Mouse (Mus musculus): ENCODE data around the gene Dzip1.
A peak's percentile ranks its signal among the peaks of the same experiment; 100 is the strongest.

DNA sequence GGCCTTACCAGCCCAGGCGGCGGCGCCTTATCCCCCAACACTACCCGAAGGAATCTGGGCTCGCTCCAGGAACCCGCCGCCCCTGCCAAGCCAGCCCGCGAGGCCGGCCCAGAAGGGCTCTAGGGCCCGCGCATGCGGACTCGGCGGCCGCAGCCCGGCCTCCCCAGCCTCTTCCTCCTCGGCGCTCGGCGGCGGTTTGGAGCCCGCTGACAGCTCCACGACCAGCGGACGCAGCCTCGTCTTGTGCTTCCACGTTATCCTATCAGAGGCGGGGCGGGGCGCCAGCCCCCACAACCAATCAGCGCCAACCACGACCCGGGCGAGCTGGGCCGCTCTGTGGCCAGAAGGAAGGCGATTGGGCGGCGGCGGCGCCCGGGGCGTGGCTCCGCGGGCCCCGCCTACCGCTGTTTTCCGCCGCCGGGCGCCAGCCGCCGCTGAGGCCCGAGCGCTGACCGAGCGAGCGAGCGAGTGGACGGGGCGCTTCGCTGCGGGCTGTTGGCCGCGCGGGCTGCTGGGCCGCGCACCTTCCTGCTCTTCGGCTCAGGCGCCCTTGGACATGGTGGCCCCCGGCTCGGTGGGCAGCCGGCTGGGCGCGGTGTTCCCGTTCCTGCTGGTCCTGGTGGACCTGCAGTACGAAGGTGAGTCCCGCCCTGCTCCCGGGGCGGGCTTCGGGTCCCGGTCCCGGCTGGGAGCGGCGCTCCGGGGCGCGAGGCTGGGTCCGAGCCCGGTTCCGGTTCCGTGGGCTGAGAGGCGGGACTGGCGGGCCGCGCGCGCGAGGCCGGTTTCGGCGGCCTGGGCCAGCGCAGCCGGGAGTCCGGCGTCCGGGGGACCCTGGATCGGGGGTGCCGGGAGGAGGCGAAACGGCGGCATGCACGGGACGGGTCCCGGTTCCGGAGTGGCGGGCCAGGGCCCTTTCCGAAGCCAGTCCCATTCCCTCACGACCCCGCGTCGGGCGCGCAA is 12.6 kb upstream of the Dzip1 start, which contains the start of gene Dnajc3:
- no peak for TF ChIP-seq CTCF (conservative IDR thresholded peaks at IDR 0.05; ENCODE audit: insufficient read depth, insufficient read length, low read depth, low read length)
- peak; percentile 62 for TF ChIP-seq POLR2A (IDR thresholded peaks at IDR 0.05; ENCODE audit: low read depth, low read length)

Data from kidney, adult 2 months (tissue).